Mouse (Mus musculus) frontal cortex, adult (tissue): ENCODE measurements at regions not wholly inside any gene's neighbourhood (a gene's known extent, or its start where the extent isn't known, plus 50 kb on each side); places are given as distances from the start of the nearest gene placed in this dataset.

Experiments used
- ATAC-seq: cut with Nextera tagmentation; 2 replicates; pipeline ENCODE4 v1.9.2; 2017; ENCODE audit warnings: mild to moderate bottlenecking, moderate library complexity, mixed read lengths; ENCODE audit not compliant: low TSS enrichment

GRCm38 (mm10) chr10:119055199-119055785 lies 184.6 kb downstream of the Cand1 start:
- peak; percentile 71 for ATAC-seq

GRCm38 (mm10) chr10:119054191-119055175 lies 184.5 kb upstream of the Dyrk2 start:
- ATAC-seq, result no peak

- ATAC-seq, result no peak
Measured at GRCm38 (mm10) chr10:119052441-119053041, 182.5 kb upstream of the Dyrk2 start.

- no peak for ATAC-seq
Measured at GRCm38 (mm10) chr10:119051598-119051997, 181.6 kb upstream of the Dyrk2 start.

- no peak for ATAC-seq
Measured at GRCm38 (mm10) chr10:119050017-119050685, 180.1 kb upstream of the Dyrk2 start.

- no peak for ATAC-seq
Measured at GRCm38 (mm10) chr10:119048643-119049420, 178.8 kb upstream of the Dyrk2 start.

GRCm38 (mm10) chr10:119045059-119045458 lies 175.1 kb upstream of the Dyrk2 start:
- ATAC-seq, result no peak

- ATAC-seq, result no peak
Measured at GRCm38 (mm10) chr10:119043069-119043468, 173.1 kb upstream of the Dyrk2 start.

- ATAC-seq, result no peak
Measured at GRCm38 (mm10) chr10:119040205-119040604, 170.2 kb upstream of the Dyrk2 start.

GRCm38 (mm10) chr10:119039732-119040131 lies 169.7 kb upstream of the Dyrk2 start:
- no peak for ATAC-seq

- ATAC-seq, result no peak
Measured at GRCm38 (mm10) chr10:119038991-119039390, 169.0 kb upstream of the Dyrk2 start.

- no peak for ATAC-seq
Measured at GRCm38 (mm10) chr10:119037781-119038180, 167.8 kb upstream of the Dyrk2 start.

- no peak for ATAC-seq
Measured at GRCm38 (mm10) chr10:119035863-119036262, 165.9 kb upstream of the Dyrk2 start.

- ATAC-seq, result no peak
Measured at GRCm38 (mm10) chr10:119034396-119034795, 164.4 kb upstream of the Dyrk2 start.

- peak; percentile 89 for ATAC-seq
Measured at GRCm38 (mm10) chr10:119031282-119032275, 161.6 kb upstream of the Dyrk2 start.

GRCm38 (mm10) chr10:119028480-119029137 lies 158.6 kb upstream of the Dyrk2 start:
- no peak for ATAC-seq

GRCm38 (mm10) chr10:119027241-119027901 lies 157.4 kb upstream of the Dyrk2 start:
- ATAC-seq, result peak; percentile 50

- peak; percentile 88 for ATAC-seq
Measured at GRCm38 (mm10) chr10:119026291-119026690, 156.3 kb upstream of the Dyrk2 start.

GRCm38 (mm10) chr10:119024425-119024824 lies 154.4 kb upstream of the Dyrk2 start:
- no peak for ATAC-seq
